Mouse (Mus musculus) CH12F3 (cell line): ENCODE data around the gene Itpripl2.

Source experiments
- in situ Hi-C: fragments of 300-500 bp; cut with MboI; formaldehyde crosslinking; loops from 2 replicates; pipeline ENCODE4 v1.14.3; 2020; ENCODE audit warnings: low sequenced_read_pairs

The Itpripl2 gene

DNA sequence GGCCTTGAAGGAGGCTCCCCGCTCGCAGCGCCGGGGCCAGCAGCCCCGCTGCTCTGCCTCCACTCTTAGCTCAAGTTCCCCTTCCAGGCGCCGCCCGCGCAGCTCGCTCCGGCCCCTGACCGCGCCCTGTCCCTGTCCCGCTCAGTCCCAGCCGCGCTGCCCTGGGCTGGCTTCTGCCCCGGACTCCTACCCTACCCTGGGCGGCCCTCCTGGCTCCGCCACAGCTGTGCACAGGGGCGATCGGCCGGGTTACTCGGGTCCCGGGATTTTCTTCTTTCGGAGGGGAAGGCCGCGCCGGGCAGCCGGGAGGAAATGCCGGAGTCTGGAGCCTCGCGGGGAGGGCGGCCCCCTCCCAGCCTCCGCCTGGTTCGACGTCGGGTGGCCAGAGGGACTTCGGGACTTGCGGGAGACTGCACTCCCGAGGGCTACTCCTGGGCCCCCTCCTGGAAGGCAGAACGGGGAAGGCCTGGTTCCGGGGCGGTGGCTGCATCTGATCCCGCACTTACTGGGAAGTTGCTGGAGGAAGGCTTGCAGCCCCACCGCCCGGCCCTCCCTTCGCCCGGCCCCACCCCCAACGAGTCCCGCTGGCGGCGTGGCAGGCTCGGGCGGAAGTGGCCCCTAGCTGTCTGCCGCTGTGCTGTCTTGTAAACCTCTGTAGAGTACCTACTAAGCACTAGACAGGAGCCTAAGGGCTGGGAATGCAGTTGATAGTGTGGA is at the start of gene Itpripl2:
Itpripl2 (minus strand) TSS at position 545 of the 717 bp plus-strand sequence.
- in situ Hi-C loops = no loop called here

GRCm38 (mm10) chr7:118535076-118535475 is 43.3 kb upstream of the Itpripl2 start:
- in situ Hi-C loops = no loop called here

- in situ Hi-C loops = no loop called here
These were observed 42.6 kb upstream of the Itpripl2 start for GRCm38 (mm10) chr7:118534326-118534725.

DNA sequence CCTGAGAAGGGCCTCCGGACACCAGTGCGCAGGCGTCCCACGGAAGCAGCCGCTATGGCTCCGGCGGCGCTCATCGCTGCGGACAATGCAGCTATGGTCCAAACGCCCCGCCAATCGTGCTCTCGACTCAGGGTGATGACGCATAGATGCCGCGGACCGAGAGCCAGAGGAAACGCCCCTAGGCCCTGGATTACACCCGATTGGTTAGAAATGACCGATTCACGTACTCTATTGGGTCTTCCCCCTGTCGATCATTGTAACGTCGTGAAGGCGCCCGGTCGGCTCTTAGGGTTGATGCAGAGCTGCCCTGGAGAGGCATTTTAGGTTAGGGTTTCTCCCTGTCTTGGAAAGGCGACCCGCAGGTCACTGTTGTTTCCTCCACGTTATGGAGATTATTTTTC is 41.4 kb upstream of the Itpripl2 start, which contains the start of gene Coq7:
Coq7 (minus strand) TSS at position 179 of the 401 bp plus-strand sequence.
- in situ Hi-C loops = no loop called here

DNA sequence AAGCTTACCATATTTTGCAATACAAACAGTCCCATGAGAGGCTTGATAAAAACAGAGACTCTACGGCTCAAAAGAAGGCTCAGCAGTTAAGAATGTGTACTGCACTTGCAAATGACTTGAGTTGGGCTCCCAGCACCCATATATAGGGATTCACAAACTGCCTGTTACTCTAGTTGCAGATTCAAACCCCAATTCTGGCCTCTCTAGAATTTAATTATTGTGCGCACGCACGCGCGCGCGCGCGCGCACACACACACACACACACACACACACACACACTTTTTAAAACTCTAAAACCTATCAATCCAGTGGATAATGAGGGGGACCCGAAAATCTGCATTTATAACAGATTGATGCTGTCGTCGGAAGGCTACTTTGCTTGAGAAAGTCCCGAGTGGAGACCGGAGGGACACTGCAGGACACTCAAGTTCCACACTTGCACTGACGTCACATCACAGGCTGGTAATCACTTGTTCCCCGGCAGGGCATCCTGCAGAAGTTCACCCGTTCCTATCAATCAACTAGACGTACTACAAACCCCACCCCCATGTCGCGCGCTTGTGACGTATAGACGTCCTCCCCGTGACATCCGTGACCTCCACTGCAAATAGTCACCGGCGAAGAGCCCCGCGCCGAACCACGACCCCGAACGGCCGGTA is 40.9 kb upstream of the Itpripl2 start:
- in situ Hi-C loops = no loop called here

- in situ Hi-C loops = no loop called here
These were observed 35.2 kb upstream of the Itpripl2 start for GRCm38 (mm10) chr7:118526967-118527366.

DNA sequence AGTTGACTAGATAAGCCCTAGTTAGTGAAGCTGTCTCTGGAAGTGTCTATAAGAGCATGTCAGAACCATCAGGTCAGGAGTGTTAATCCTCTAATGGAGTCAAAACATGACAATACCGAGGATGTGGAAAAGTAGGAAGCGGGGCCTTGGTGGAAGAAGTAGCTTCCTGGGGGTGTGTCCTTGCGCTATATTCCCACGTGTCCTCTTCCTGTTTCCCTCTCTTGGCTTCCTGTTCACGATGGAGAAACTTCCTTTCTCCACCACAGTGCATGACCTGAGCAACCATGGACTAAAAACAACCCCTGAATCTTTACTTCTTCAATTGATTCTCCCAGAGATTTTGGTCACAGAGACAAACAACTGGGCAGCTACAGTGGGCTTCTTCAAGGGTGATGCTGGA is 30.3 kb upstream of the Itpripl2 start:
- in situ Hi-C loops = no loop called here

- in situ Hi-C loops = no loop called here
These were observed 27.9 kb upstream of the Itpripl2 start for GRCm38 (mm10) chr7:118519661-118520060.

- in situ Hi-C loops = no loop called here
These were observed 26.9 kb upstream of the Itpripl2 start for GRCm38 (mm10) chr7:118518687-118519086.

DNA sequence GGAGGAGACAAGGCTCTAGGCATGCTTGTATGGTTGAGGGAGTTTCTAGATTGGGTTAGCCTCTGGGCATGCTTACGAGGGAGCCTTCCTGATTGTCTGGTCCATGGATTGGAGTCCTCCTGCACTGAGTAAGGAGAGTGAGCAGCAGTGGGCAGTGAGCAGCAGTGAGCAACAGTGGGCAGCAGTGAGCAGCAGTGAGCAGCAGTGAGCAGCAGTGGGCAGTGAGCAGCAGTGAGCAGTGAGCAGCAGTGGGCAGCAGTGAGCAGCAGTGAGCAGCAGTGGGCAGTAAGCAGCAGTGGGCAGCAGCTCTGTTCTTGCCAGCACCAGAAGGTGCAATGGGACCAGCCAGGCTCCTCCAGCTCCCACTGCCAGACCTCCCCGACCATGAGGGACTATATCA is 26.0 kb upstream of the Itpripl2 start:
- in situ Hi-C loops = no loop called here

- in situ Hi-C loops = no loop called here
These were observed 16.8 kb upstream of the Itpripl2 start for GRCm38 (mm10) chr7:118508556-118508955.

GRCm38 (mm10) chr7:118503844-118504243 is 12.1 kb upstream of the Itpripl2 start:
- in situ Hi-C loops = no loop called here

- in situ Hi-C loops = no loop called here
These were observed 10.6 kb upstream of the Itpripl2 start for GRCm38 (mm10) chr7:118502333-118502732.

DNA sequence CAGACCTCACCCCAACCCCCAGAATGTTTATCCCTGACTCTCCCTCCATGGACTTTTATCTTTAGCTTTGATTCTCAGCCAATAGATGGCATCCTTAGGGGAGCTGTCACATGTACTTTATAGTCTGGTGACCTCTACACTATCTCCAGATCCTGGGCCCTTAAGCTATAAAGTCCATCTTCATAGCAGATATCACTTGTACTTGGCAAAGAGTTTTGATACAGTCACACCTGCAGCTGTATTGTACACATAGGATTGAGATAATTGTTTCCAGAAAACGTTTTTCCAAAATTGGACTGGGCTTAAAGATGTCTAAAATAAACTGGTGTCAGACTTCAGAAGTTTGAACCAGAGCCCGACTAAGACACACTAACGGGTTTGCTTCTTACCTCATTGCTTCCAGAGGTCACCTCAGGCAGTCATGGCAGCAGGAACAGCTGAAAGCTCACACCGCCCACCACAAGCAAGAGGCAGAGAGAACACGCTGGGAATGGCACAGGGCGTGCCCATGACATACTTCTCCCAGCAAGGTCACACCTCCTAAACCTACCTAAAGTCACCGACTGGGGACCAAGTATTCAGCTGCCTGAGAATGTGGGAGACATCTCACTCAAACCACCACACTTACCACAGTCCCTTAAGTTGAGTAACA is 8.1 kb upstream of the Itpripl2 start:
- in situ Hi-C loops = no loop called here

DNA sequence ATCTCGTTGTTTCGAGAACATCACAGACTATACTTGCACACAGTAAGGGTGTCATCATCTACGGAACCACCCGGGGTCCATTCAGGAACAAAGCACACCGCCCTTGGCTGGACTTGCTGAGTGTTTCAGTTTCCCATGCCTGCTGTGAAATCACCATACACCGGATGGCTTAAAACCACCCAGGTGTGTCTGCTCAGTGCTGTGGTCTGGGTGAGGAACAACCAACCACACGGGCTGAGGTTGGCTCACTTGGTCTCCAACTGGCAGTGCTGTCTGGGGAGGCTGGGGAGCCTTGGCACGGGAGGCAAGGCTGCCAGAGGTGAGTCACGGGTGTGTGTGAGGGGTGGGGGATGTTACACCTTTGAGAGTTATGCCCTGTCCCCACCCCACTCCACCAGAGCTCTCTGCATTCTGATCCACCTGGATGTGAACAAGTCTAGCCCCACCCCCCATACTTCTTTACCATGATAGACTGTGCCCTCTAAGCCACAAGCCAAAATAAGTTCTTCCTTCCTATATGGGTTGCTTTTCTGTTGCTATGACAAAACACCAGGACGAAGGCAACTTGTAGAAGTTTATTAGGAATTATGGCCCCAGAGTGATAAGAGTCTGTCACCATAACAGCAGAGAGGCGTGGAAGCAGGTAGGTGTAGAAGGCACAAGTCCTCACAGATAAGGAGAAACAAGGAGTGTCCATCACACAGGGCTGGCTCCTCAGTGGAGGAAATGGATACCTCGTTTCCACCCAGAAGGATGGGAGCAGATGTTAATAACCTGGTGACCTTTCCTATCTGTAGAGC is 7.4 kb upstream of the Itpripl2 start:
- in situ Hi-C loops = no loop called here

- in situ Hi-C loops = no loop called here
These were observed 3.3 kb upstream of the Itpripl2 start for GRCm38 (mm10) chr7:118494892-118495579.

DNA sequence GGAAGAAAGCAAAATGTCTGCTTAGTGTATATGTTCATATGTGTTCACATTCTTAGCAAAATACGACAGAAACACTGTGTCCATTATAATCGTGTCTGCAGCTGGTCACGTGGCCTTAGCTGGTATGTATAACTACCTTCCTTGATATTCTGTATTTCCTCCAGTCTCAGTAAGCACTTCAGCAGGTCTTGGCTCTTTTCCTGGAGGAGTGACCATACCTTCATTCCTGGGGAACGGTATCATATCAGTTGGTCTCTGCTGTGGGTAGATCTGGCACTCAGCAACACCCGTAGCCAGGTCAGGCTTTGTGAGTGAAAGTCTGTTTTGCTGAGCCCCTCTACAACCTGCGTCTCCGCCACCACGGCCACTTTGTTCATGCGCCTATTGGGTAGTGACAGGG is 2.1 kb upstream of the Itpripl2 start:
- in situ Hi-C loops = no loop called here

DNA sequence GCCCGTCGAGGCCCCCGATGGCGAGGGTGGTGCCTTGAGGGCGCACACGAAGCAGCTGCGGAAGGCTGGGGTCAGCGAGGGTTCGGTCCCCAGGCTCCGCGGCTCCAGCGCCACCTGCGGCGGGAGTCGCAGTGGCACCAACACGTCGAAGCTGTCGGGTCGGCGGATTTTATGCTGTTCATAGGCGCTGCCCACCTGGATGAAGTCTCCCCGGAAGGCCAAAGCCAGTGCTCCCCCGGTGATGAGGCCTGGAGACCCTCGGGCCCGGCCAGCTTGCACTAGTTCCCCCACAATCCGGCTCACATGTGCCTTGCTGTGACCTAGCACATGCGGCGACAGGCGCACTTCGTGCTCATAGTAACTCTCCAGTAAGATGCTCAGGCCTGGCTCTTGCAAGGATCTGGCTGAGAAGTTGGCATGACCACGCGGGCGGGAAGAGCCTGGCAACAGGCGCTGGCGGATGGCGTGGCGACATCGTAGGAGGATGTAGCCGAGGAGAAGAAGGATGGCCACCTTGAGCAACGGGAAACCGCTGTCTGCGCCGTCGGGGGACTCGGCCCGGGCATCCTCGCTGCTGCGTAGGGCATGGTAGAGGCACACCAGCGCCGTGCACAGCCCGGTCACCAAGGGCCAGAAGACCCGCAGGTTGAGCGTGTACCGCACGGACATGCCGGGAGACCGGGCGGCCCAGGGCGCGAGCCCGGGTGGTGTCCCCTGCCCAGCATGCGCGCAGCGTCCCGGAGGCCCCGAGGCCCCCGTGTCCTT is 927 bp downstream of the Itpripl2 start:
- in situ Hi-C loops = no loop called here

DNA sequence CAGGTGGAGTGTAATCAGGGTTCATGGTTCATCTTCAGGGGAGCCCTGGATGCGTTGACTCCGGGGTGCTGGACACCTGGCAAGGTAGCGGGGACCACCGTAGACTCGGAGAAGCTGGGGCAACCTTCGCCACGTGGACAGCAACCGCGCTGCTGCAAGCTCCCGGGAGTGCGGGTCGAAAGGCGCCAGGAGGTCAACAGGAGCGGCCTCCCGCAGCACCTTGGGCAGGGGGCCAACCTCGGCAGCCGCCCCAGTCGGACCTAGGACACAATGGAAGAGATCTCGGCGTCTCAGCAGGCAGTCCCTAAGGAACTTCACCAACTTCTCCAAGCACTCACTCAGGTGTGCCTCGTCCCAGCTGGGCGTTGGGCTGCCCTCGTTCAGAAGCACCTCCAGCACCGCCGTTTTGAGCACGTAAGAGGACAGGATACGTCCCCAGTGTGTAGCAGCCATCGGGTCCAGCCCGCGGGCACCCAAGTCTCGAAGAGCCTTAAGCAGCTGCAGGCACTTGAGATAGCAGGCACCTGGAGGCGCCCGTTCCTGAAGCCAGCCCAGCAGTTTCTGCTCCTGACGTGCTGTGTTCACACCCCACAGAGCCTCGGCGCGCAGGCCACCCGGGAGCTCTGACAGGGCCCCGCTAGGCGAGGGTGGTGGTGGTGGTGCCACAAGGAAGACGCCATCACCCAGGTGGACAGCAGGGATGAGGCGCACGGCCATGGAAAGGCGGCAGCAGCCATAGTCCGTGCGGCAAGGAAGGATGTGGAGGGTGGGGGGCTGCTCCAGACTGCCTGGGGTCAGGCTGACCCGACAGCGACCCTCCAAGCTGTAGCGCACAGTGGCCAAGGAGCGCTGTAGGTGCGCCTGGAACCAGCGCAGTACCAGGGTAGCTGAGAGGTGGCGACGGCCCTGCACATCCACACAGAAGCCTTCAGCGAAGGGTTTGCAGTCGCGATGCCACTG is 1.8 kb downstream of the Itpripl2 start:
- in situ Hi-C loops = no loop called here
